Mouse (Mus musculus): ENCODE data around the gene Baiap2. TPM values are rescaled to one million over a fixed set of nuclear protein-coding genes. Genes with fewer than 3 reads are reported as not detected.

Baiap2 gene
- polyA plus RNA-seq, 1 experiment: 41.5 TPM

DNA sequence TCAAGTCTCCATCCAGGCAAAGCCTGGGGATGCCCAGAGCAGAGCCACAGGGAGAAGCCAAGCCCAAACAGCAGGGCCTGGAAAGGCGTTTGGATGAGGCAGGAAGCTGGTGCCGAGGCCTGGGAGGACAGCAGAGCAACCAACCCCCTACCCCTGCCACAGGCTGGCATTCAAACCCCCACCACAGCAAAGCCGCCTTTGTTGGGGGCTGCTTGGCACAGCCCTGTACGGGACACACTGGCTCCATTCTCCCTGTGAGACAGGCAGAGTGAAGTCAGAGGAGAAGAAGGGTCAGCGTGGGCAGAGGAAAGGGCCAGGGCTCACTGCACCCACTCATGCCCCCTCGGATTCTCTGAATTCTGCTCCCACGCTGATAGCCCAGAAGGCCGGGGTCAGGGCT, 74.4 kb downstream of the Baiap2 start:
- Histone ChIP-seq H3ac (ENCODE audit: control insufficient read depth, insufficient read length, low read depth) (no peak overlapping the region), H3K36me3 (ENCODE audit: control insufficient read depth, insufficient read depth) (no peaks in the 10 kb centered on the region), H3K4me3 (ENCODE audit: insufficient read depth, poor library complexity, severe bottlenecking) (no peak overlapping the region), H3K79me3 (ENCODE audit: low read depth) (no peaks in the 10 kb centered on the region), H3K27me3 (ENCODE audit: control insufficient read depth, insufficient read depth, insufficient read length) (peaks cover 63% of the 10 kb centered on the region), H3K79me2 (ENCODE audit: control insufficient read depth, insufficient read depth) (no peaks in the 10 kb centered on the region)
- TF ChIP-seq MYOG (IDR thresholded peaks at IDR 0.05; ENCODE audit: control insufficient read depth, extremely low read depth, insufficient read length) (no peak), MYOD1 (IDR thresholded peaks at IDR 0.05; ENCODE audit: control insufficient read depth, insufficient read length, low read depth) (no peak), CEBPB (IDR thresholded peaks at IDR 0.05; ENCODE audit: low read depth) (no peak), USF1 (IDR thresholded peaks at IDR 0.05; ENCODE audit: low read depth) (no peak), CTCF (IDR thresholded peaks at IDR 0.05; ENCODE audit: control insufficient read depth, insufficient read depth, insufficient read length) (no peak), FOSL1 (IDR thresholded peaks at IDR 0.05; ENCODE audit: insufficient read depth, low read length, poor library complexity, severe bottlenecking) (no peak), MAX (IDR thresholded peaks at IDR 0.05) (no peak)

DNA sequence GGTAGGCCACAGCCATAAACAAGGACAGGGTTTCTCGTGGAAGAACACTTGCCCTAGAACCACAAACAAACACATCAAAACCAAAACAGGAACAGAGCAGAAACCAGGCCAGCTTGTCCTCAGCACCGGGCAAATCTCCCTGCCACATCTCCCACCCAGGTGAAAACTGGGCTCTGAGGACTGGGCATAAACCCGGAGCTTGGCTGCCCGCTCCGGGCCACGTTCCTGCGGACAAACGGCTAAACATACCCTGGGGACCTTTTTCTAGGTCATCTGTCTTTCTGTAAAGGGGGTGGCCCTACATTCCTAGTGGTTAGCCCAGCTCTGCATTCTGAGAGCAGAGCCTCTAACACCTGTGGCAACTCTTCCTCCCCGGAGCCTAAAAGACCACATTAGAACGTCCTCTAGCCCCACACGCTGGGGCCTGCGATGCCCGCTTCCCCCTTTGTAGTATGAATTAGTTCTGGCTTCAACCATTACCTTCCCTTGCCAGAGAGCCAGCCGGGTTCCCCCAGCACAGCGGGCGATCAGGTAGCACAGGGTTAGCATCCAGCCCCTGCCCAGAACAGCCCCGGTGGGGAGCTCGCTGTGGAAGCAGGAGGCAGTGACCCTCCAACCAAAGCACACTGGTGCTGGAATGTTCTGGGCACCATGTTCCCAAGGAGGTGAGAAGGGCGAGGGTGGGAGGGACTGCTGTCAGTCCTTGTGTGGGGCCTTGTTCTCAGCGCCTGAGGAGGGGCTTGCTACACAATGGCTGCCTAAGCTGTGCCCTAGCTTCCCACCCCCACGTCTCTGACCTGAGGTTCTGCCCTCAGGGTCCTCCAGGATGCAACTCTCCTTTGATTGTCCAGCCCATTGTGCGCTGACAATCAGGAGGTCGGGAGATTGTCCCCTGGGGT, 77.2 kb downstream of the Baiap2 start:
- Histone ChIP-seq H3K27me3 (ENCODE audit: control insufficient read depth, insufficient read depth, insufficient read length) (peaks cover 86% of the 10 kb centered on the region), H3K4me3 (ENCODE audit: insufficient read depth, poor library complexity, severe bottlenecking) (no peak overlapping the region), H3ac (ENCODE audit: control insufficient read depth, insufficient read length, low read depth) (no peak overlapping the region), H3K36me3 (ENCODE audit: control insufficient read depth, insufficient read depth) (no peaks in the 10 kb centered on the region), H3K79me3 (ENCODE audit: low read depth) (no peaks in the 10 kb centered on the region), H3K79me2 (ENCODE audit: control insufficient read depth, insufficient read depth) (no peaks in the 10 kb centered on the region)
- TF ChIP-seq USF1 (IDR thresholded peaks at IDR 0.05; ENCODE audit: low read depth): no peak
- no peak for TF ChIP-seq MYOD1 (IDR thresholded peaks at IDR 0.05; ENCODE audit: control insufficient read depth, insufficient read length, low read depth)
- no peak for TF ChIP-seq MYOG (IDR thresholded peaks at IDR 0.05; ENCODE audit: control insufficient read depth, extremely low read depth, insufficient read length)
- TF ChIP-seq MAX (IDR thresholded peaks at IDR 0.05): no peak
- TF ChIP-seq FOSL1 (IDR thresholded peaks at IDR 0.05; ENCODE audit: insufficient read depth, low read length, poor library complexity, severe bottlenecking): no peak
- TF ChIP-seq CEBPB (IDR thresholded peaks at IDR 0.05; ENCODE audit: low read depth): no peak
- no peak for TF ChIP-seq CTCF (IDR thresholded peaks at IDR 0.05; ENCODE audit: control insufficient read depth, insufficient read depth, insufficient read length)

DNA sequence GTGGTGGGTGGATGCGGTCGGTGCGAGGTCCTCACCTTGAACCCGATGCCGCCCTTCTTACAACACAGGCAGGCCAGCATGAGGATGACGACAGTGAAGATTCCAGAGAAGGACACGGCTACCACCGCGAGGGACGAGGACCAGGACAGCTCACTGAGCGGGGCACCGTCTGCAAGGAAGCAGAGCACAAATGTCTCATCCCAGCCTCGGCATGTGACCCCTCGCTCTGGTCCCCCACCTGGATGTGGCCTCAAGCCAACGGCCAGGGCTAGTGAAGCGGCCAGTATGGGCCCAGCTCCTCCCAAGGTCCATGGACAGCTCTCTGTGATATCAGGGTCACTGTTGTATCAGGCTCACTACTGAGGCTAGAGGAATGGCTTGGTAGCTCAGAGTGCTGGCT, 78.8 kb downstream of the Baiap2 start:
- H3K36me3 ChIP-seq (ENCODE audit: control insufficient read depth, insufficient read depth): no peaks in the 10 kb centered on the region

DNA sequence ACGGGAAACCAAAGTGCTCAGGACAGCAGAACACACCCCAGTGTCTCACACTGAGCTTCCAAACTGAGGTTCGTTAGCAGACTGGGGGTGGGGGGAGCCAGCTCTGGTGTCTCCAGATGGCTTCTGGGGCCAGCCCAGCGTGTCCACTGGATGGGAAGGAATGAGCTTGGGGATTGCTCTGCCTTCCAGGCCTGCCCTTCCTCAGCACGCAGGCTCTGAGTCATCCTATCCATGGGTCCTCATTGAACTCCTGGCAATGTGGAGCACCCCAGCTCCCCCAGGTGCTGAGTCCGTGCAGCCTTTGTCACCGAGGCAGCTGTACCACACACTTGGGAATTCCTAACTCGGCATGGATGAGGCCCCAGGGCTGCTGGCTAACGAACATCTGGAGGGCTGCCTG, 79.7 kb downstream of the Baiap2 start:
- TF ChIP-seq MYOD1 (IDR thresholded peaks at IDR 0.05; ENCODE audit: control insufficient read depth, insufficient read length, low read depth): no peak
- no peak for TF ChIP-seq USF1 (IDR thresholded peaks at IDR 0.05; ENCODE audit: low read depth)
- no peak for TF ChIP-seq CTCF (IDR thresholded peaks at IDR 0.05; ENCODE audit: control insufficient read depth, insufficient read depth, insufficient read length)
- TF ChIP-seq MYOG (IDR thresholded peaks at IDR 0.05; ENCODE audit: control insufficient read depth, extremely low read depth, insufficient read length): no peak
- no peak for TF ChIP-seq MAX (IDR thresholded peaks at IDR 0.05)
- TF ChIP-seq FOSL1 (IDR thresholded peaks at IDR 0.05; ENCODE audit: insufficient read depth, low read length, poor library complexity, severe bottlenecking): no peak
- TF ChIP-seq CEBPB (IDR thresholded peaks at IDR 0.05; ENCODE audit: low read depth): no peak
- H3K27me3 ChIP-seq (ENCODE audit: control insufficient read depth, insufficient read depth, insufficient read length): peaks cover 69% of the 10 kb centered on the region
- no peak overlapping the region for H3ac ChIP-seq (ENCODE audit: control insufficient read depth, insufficient read length, low read depth)
- H3K4me3 ChIP-seq (ENCODE audit: insufficient read depth, poor library complexity, severe bottlenecking): no peak overlapping the region
- H3K79me2 ChIP-seq (ENCODE audit: control insufficient read depth, insufficient read depth): no peaks in the 10 kb centered on the region
- H3K36me3 ChIP-seq (ENCODE audit: control insufficient read depth, insufficient read depth): no peaks in the 10 kb centered on the region
- no peaks in the 10 kb centered on the region for H3K79me3 ChIP-seq (ENCODE audit: low read depth)

More for the DNA sequence above, 78.8 kb downstream of the Baiap2 start:
- Histone ChIP-seq H3K79me3 (ENCODE audit: low read depth) (no peaks in the 10 kb centered on the region), H3K4me3 (ENCODE audit: insufficient read depth, poor library complexity, severe bottlenecking) (no peak overlapping the region), H3K79me2 (ENCODE audit: control insufficient read depth, insufficient read depth) (no peaks in the 10 kb centered on the region), H3K27me3 (ENCODE audit: control insufficient read depth, insufficient read depth, insufficient read length) (peaks cover 78% of the 10 kb centered on the region), H3ac (ENCODE audit: control insufficient read depth, insufficient read length, low read depth) (no peak overlapping the region)
- no peak for TF ChIP-seq MYOG (IDR thresholded peaks at IDR 0.05; ENCODE audit: control insufficient read depth, extremely low read depth, insufficient read length)
- no peak for TF ChIP-seq FOSL1 (IDR thresholded peaks at IDR 0.05; ENCODE audit: insufficient read depth, low read length, poor library complexity, severe bottlenecking)
- TF ChIP-seq USF1 (IDR thresholded peaks at IDR 0.05; ENCODE audit: low read depth): no peak
- TF ChIP-seq CEBPB (IDR thresholded peaks at IDR 0.05; ENCODE audit: low read depth): no peak
- TF ChIP-seq MYOD1 (IDR thresholded peaks at IDR 0.05; ENCODE audit: control insufficient read depth, insufficient read length, low read depth): no peak
- TF ChIP-seq MAX (IDR thresholded peaks at IDR 0.05): no peak
- TF ChIP-seq CTCF (IDR thresholded peaks at IDR 0.05; ENCODE audit: control insufficient read depth, insufficient read depth, insufficient read length): no peak

DNA sequence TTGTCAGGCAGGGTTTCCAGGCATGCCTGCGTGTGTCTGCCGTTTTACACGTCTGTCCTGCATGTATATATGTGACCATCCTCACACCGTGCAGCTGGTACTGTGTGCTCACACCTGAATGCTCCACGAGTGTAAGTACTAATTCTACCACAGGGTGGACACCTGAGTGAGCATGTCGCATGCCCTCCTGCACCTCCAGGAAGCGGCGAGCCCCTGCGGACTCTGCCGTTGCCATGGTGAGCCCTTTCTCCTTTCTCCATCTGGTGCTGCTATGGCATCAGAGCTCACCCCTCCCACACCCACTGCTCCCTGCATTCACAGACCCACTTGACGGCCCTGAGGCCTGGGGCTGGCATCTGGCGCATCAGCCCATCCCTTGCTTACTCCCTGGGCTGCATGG, 80.3 kb downstream of the Baiap2 start:
- Histone ChIP-seq H3K27me3 (ENCODE audit: control insufficient read depth, insufficient read depth, insufficient read length) (peaks cover 63% of the 10 kb centered on the region), H3K4me3 (ENCODE audit: insufficient read depth, poor library complexity, severe bottlenecking) (no peak overlapping the region), H3K79me3 (ENCODE audit: low read depth) (no peaks in the 10 kb centered on the region), H3ac (ENCODE audit: control insufficient read depth, insufficient read length, low read depth) (no peak overlapping the region), H3K79me2 (ENCODE audit: control insufficient read depth, insufficient read depth) (no peaks in the 10 kb centered on the region), H3K36me3 (ENCODE audit: control insufficient read depth, insufficient read depth) (no peaks in the 10 kb centered on the region)
- TF ChIP-seq MYOG (IDR thresholded peaks at IDR 0.05; ENCODE audit: control insufficient read depth, extremely low read depth, insufficient read length) (no peak), CEBPB (IDR thresholded peaks at IDR 0.05; ENCODE audit: low read depth) (no peak)
